Mouse (Mus musculus): Measurements from ENCODE around the gene Sdhaf2.

DNA sequence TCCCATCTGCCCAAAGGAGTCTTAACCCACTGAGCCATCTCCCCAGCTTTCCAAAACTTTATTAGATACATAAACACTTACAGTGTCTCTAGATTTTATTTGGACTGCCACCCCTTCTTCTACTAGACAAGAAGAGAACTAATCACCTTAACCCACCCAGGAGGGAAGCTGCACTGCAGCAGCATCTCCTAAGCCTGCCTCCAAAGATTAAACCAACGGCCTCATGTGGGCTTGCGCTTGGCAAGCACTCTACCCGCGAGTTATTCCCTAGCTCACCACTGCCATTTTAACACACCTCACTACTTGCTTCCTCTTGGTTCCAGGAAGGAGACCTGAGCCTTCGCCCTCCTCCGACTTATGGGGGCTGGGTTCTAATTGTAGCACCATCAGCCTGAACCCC, 38.3 kb upstream of the Sdhaf2 start:
- no peak for TF ChIP-seq CTCF (IDR thresholded peaks at IDR 0.05; ENCODE audit: extremely low read depth, insufficient read depth, low read length)
- no peak for TF ChIP-seq POLR2A (IDR thresholded peaks at IDR 0.05; ENCODE audit: extremely low read depth, insufficient read depth, low read length)
